Mouse (Mus musculus): ENCODE data around the gene Fgl2. TPM values are rescaled to one million over a fixed set of nuclear protein-coding genes. Genes with fewer than 3 reads are reported as not detected.

The Fgl2 gene
- total RNA-seq, 1 experiment, result 0.71 TPM

DNA sequence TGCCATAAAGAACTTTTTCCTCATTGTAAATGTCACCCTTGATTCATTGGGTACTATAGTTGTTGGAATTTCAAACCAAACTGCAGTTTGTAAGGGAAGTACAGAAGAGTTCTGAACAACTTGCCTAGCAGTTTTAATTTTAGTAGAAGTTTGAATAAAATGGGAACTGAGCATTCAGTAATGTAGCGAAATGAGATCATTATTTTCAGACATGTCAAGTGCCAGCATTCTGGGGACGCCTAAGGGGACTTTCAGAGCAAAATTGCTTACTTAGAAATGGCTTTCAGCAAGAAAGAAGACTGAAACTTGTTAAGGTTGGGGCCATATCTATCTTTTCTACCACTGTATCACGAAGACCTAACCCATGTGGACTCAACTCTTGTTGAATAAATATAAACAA is 13.8 kb upstream of the Fgl2 start:
- Histone ChIP-seq H3K27ac (ENCODE audit: insufficient read depth, low read depth, low read length, poor library complexity, severe bottlenecking) (no peak overlapping the region), H3K36me3 (ENCODE audit: control insufficient read depth, insufficient read depth, low read length, poor library complexity, severe bottlenecking) (no peaks in the 10 kb centered on the region), H3K9me3 (ENCODE audit: control insufficient read depth, insufficient read depth, low read depth, low read length) (no peaks in the 10 kb centered on the region), H3K4me3 (ENCODE audit: insufficient read depth in 1 of 2, low read depth in 1 of 2, low read length in 2 of 2, poor library complexity in 1 of 2, severe bottlenecking in 1 of 2) (no peak overlapping the region), H3K4me1 (ENCODE audit: control insufficient read depth in 2 of 2, insufficient read depth in 2 of 2, low read length in 2 of 2, poor library complexity in 1 of 2) (no peaks in the 10 kb centered on the region), H3K9ac (ENCODE audit: insufficient read depth, low read depth, low read length, poor library complexity, severe bottlenecking) (no peak overlapping the region)
- DNase-seq (ENCODE audit: low read depth, low spot score), result no peak
- no peak for TF ChIP-seq HCFC1 (IDR thresholded peaks at IDR 0.05; ENCODE audit: borderline replicate concordance, insufficient read depth, low read length)
- TF ChIP-seq MAFK (IDR thresholded peaks at IDR 0.05; ENCODE audit: insufficient read depth, low read depth, low read length), result no peak
- TF ChIP-seq CHD2 (IDR thresholded peaks at IDR 0.05; ENCODE audit: low read depth, low read length), result no peak
- in situ Hi-C loops (cut with MboI; ENCODE audit: low sequenced_read_pairs in 2 of 2, unreplicated experiment in 2 of 2), result no loop called here

DNA sequence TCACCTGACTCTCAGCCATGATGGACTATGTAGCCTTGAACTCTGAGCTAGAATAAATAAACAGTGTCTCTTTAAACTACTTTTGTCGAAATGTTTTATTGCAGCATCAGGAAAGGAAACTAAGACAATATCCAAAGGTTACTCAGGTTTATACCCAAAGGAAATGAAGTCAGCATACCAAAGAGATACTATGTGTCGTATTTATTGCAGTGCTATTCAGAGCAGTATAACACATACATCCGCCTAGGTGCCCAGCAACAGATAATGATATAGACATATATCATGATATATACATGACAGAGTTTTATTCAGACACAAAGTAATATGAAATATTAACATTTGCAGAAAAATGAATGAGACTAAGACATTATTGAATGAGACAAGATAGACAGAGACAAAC is 9.1 kb upstream of the Fgl2 start:
- no peak for TF ChIP-seq CHD2 (IDR thresholded peaks at IDR 0.05; ENCODE audit: low read depth, low read length)
- no peak for TF ChIP-seq ZNF384 (IDR thresholded peaks at IDR 0.05; ENCODE audit: low read depth, low read length)
- TF ChIP-seq MAFK (IDR thresholded peaks at IDR 0.05; ENCODE audit: insufficient read depth, low read depth, low read length), result no peak
- TF ChIP-seq HCFC1 (IDR thresholded peaks at IDR 0.05; ENCODE audit: borderline replicate concordance, insufficient read depth, low read length), result no peak
- TF ChIP-seq ZC3H11A (IDR thresholded peaks at IDR 0.05; ENCODE audit: borderline replicate concordance, low read depth, low read length), result no peak
- in situ Hi-C loops (cut with MboI; ENCODE audit: low sequenced_read_pairs in 2 of 2, unreplicated experiment in 2 of 2), result no loop called here
- no peak for DNase-seq (ENCODE audit: low read depth, low spot score)
- Histone ChIP-seq H3K27ac (ENCODE audit: insufficient read depth, low read depth, low read length, poor library complexity, severe bottlenecking) (no peak overlapping the region), H3K4me3 (ENCODE audit: insufficient read depth in 1 of 2, low read depth in 1 of 2, low read length in 2 of 2, poor library complexity in 1 of 2, severe bottlenecking in 1 of 2) (no peak overlapping the region), H3K9ac (ENCODE audit: insufficient read depth, low read depth, low read length, poor library complexity, severe bottlenecking) (no peak overlapping the region), H3K36me3 (ENCODE audit: control insufficient read depth, insufficient read depth, low read length, poor library complexity, severe bottlenecking) (no peaks in the 10 kb centered on the region), H3K4me1 (ENCODE audit: control insufficient read depth in 2 of 2, insufficient read depth in 2 of 2, low read length in 2 of 2, poor library complexity in 1 of 2) (no peaks in the 10 kb centered on the region), H3K9me3 (ENCODE audit: control insufficient read depth, insufficient read depth, low read depth, low read length) (no peaks in the 10 kb centered on the region)

DNA sequence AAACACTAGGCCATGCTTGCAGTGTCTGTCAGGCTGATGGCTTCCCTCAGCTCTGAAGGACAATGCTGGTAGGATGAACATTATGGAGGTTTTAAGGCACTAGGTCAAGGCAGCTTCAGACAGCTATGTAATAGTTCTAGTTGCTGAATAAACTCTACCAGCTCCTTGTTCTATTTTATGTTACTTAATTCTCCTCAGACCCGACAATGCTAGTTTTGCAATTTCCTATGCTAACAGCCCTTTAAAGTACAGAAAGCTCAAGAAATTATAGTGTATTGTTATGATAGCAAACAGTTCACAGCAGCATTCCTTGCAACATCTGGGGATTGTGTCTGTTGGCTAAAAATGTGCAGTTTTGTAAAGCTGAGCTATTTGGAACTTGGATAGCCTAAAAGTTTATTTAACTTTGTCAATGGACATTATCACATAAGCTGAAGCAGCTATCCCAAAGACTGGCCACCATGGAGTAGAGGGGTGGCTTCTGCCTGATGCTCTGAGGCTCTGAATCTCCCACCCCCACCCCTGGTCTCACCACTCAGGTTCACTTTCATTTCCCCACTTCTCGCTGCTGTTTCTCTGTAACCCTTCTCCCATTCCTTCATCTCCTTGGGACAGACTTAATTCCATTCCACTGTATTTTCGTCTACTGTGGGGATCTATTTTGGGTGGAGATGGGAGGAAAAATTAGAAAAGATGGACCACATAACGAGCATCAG is 5.9 kb upstream of the Fgl2 start:
- Histone ChIP-seq H3K4me1 (ENCODE audit: control insufficient read depth in 2 of 2, insufficient read depth in 2 of 2, low read length in 2 of 2, poor library complexity in 1 of 2) (no peaks in the 10 kb centered on the region), H3K27ac (ENCODE audit: insufficient read depth, low read depth, low read length, poor library complexity, severe bottlenecking) (no peak overlapping the region), H3K36me3 (ENCODE audit: control insufficient read depth, insufficient read depth, low read length, poor library complexity, severe bottlenecking) (no peaks in the 10 kb centered on the region), H3K4me3 (ENCODE audit: insufficient read depth in 1 of 2, low read depth in 1 of 2, low read length in 2 of 2, poor library complexity in 1 of 2, severe bottlenecking in 1 of 2) (no peak overlapping the region), H3K9ac (ENCODE audit: insufficient read depth, low read depth, low read length, poor library complexity, severe bottlenecking) (no peak overlapping the region), H3K9me3 (ENCODE audit: control insufficient read depth, insufficient read depth, low read depth, low read length) (no peaks in the 10 kb centered on the region)
- in situ Hi-C loops (cut with MboI; ENCODE audit: low sequenced_read_pairs in 2 of 2, unreplicated experiment in 2 of 2), result no loop called here
- TF ChIP-seq HCFC1 (IDR thresholded peaks at IDR 0.05; ENCODE audit: borderline replicate concordance, insufficient read depth, low read length), result no peak
- no peak for TF ChIP-seq CHD2 (IDR thresholded peaks at IDR 0.05; ENCODE audit: low read depth, low read length)
- no peak for TF ChIP-seq ZNF384 (IDR thresholded peaks at IDR 0.05; ENCODE audit: low read depth, low read length)
- no peak for TF ChIP-seq MAFK (IDR thresholded peaks at IDR 0.05; ENCODE audit: insufficient read depth, low read depth, low read length)
- no peak for TF ChIP-seq ZC3H11A (IDR thresholded peaks at IDR 0.05; ENCODE audit: borderline replicate concordance, low read depth, low read length)
- DNase-seq (ENCODE audit: low read depth, low spot score), result no peak

DNA sequence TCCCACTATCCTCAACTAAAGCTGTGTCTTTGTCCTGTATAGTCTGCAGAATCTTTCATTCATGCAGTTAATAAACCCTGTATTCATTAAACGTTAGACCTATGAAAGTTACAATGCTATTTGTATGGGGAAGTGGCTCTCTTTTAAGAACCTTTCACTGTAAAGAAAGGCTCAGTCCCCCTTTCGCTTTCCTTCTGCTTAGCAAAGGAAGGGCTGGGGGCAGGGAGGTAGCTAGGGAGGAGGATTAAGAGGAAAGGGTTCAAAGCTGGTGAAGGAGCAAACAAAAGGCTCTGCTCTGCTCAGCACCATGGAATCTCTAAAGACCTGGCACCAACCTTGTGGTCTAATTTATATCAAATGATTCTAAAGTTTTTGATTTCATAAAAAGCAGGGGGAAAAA is 4.9 kb upstream of the Fgl2 start:
- Histone ChIP-seq H3K4me1 (ENCODE audit: control insufficient read depth in 2 of 2, insufficient read depth in 2 of 2, low read length in 2 of 2, poor library complexity in 1 of 2) (no peaks in the 10 kb centered on the region), H3K27ac (ENCODE audit: insufficient read depth, low read depth, low read length, poor library complexity, severe bottlenecking) (no peak overlapping the region), H3K9ac (ENCODE audit: insufficient read depth, low read depth, low read length, poor library complexity, severe bottlenecking) (no peak overlapping the region), H3K9me3 (ENCODE audit: control insufficient read depth, insufficient read depth, low read depth, low read length) (no peaks in the 10 kb centered on the region), H3K36me3 (ENCODE audit: control insufficient read depth, insufficient read depth, low read length, poor library complexity, severe bottlenecking) (no peaks in the 10 kb centered on the region), H3K4me3 (ENCODE audit: insufficient read depth in 1 of 2, low read depth in 1 of 2, low read length in 2 of 2, poor library complexity in 1 of 2, severe bottlenecking in 1 of 2) (no peak overlapping the region)
- no peak for TF ChIP-seq MAFK (IDR thresholded peaks at IDR 0.05; ENCODE audit: insufficient read depth, low read depth, low read length)
- TF ChIP-seq ZNF384 (IDR thresholded peaks at IDR 0.05; ENCODE audit: low read depth, low read length), result no peak
- no peak for TF ChIP-seq ZC3H11A (IDR thresholded peaks at IDR 0.05; ENCODE audit: borderline replicate concordance, low read depth, low read length)
- no peak for TF ChIP-seq CHD2 (IDR thresholded peaks at IDR 0.05; ENCODE audit: low read depth, low read length)
- no peak for TF ChIP-seq HCFC1 (IDR thresholded peaks at IDR 0.05; ENCODE audit: borderline replicate concordance, insufficient read depth, low read length)
- in situ Hi-C loops (cut with MboI; ENCODE audit: low sequenced_read_pairs in 2 of 2, unreplicated experiment in 2 of 2), result no loop called here
- DNase-seq (ENCODE audit: low read depth, low spot score), result no peak

Measured in ES-E14 (cell line).